Mouse (Mus musculus) neural tube, embryonic 14.5 days (tissue): Measurements from ENCODE around the gene Vmn2r114. TPM values are rescaled to one million over a fixed set of nuclear protein-coding genes. Genes with fewer than 3 reads are reported as not detected.
"Not testable (repeated sequence)": the region's sequence is repeated elsewhere in the genome, so short reads cannot be mapped to it uniquely, and the experiment has no call there.

Experiments used
- ATAC-seq: fragments of 200-750 bp; cut with Nextera tagmentation; 2 replicates; pipeline ENCODE4 v1.8.0; 2017; ENCODE audit warnings: low read depth, mild to moderate bottlenecking, moderate TSS enrichment, moderate library complexity
- H3K27ac ChIP-seq: fragments of 300-500 bp; sonication (generic); 2 replicates; pipeline ENCODE4 v1.5.1; 2014; ENCODE audit warnings: low read depth, mild to moderate bottlenecking, control low read depth, low read length, moderate library complexity, mixed read lengths
- H3K27me3 ChIP-seq: fragments of 300-500 bp; sonication (generic); 2 replicates; pipeline ENCODE4 v1.6.1; 2014; ENCODE audit warnings: low read length; ENCODE audit not compliant: control insufficient read depth, insufficient read depth
- H3K36me3 ChIP-seq: fragments of 300-500 bp; sonication (generic); 2 replicates; pipeline ENCODE4 v1.6.1; 2014; ENCODE audit warnings: low read length, mixed read lengths; ENCODE audit not compliant: control insufficient read depth, insufficient read depth
- H3K4me1 ChIP-seq: fragments of 300-500 bp; sonication (generic); 2 replicates; pipeline ENCODE4 v1.6.1; 2014; ENCODE audit warnings: low read length; ENCODE audit not compliant: control insufficient read depth, insufficient read depth
- H3K4me2 ChIP-seq: fragments of 300-500 bp; sonication (generic); 2 replicates; pipeline ENCODE4 v1.6.1; 2014; ENCODE audit warnings: mild to moderate bottlenecking, low read depth, low read length, control low read depth
- H3K4me3 ChIP-seq: fragments of 300-500 bp; sonication (generic); 2 replicates; pipeline ENCODE4 v1.5.1; 2014; ENCODE audit warnings: low read depth, low read length, control low read depth, mixed read lengths
- H3K9ac ChIP-seq: fragments of 300-500 bp; sonication (generic); replicated peaks from 2 replicates; pipeline ENCODE4 v1.6.1; 2014; ENCODE audit warnings: low read depth, mild to moderate bottlenecking, control low read depth, low read length, mixed read lengths
- H3K9me3 ChIP-seq: fragments of 300-500 bp; sonication (generic); 2 replicates; pipeline ENCODE4 v1.6.1; 2016; ENCODE audit warnings: low read length; ENCODE audit not compliant: control insufficient read depth
- WGBS: fragments of 180-500 bp; shearing (Covaris S2); extraction: QIAGEN DNeasy Blood & Tissue Kit; methylation state at CpG from one replicate; pipeline ENCODE4 v1.1.7; 2014; 5-methylcytosine and 5-hydroxymethylcytosine counted together
- polyA plus RNA-seq: library from polyadenylated mRNA; unstranded; fragments of >200 nt; fragmentation: Nextera tagmentation; extraction: Ambion mirVana; gene quantifications from 2 replicates; pipeline ENCODE4 v1.2.1, GENCODE M21; 2014

Gene Vmn2r114
- not detected in 2 replicates for polyA plus RNA-seq

- H3K4me1 ChIP-seq, H3K27ac ChIP-seq, H3K4me2 ChIP-seq, H3K36me3 ChIP-seq, H3K27me3 ChIP-seq, H3K4me3 ChIP-seq, ATAC-seq, H3K9me3 ChIP-seq, H3K9ac ChIP-seq: not testable (repeated sequence)
- 76% methylated on average over 2 of the region's 2 CpGs for WGBS
Observed at GRCm38 (mm10) chr17:23312437-23312836, at the start of gene Vmn2r114. Gene Vmn2r114 (minus strand): TSS chr17:23312537.

- Histone ChIP-seq H3K4me2 (no peak overlapping the region), H3K9me3 (no peaks in the 10 kb centered on the region), H3K27ac (no peak overlapping the region), H3K4me3 (no peak overlapping the region), H3K4me1 (no peaks in the 10 kb centered on the region), H3K9ac (no peak overlapping the region), H3K27me3 (no peaks in the 10 kb centered on the region), H3K36me3 (no peaks in the 10 kb centered on the region)
- WGBS, result 62% methylated on average over 1 of the region's 1 CpGs
- no peak for ATAC-seq
Observed at GRCm38 (mm10) chr17:23351644-23352043, 39.3 kb upstream of the Vmn2r114 start.

GRCm38 (mm10) chr17:23343441-23343840, 31.1 kb upstream of the Vmn2r114 start, which contains the start of gene Vmn2r115:
Gene Vmn2r115 (plus strand): TSS chr17:23343741.
- H3K36me3 ChIP-seq, H3K27ac ChIP-seq, ATAC-seq, H3K4me1 ChIP-seq, H3K9ac ChIP-seq, H3K4me2 ChIP-seq, H3K4me3 ChIP-seq, H3K27me3 ChIP-seq, H3K9me3 ChIP-seq: not testable (repeated sequence)
- 64% methylated on average over 2 of the region's 2 CpGs for WGBS

- Histone ChIP-seq H3K4me2 (no peak overlapping the region), H3K27me3 (no peaks in the 10 kb centered on the region), H3K4me1 (no peaks in the 10 kb centered on the region), H3K36me3 (no peaks in the 10 kb centered on the region), H3K4me3 (no peak overlapping the region), H3K9ac (no peak overlapping the region), H3K27ac (no peak overlapping the region), H3K9me3 (peaks cover 7% of the 10 kb centered on the region; the same call in 1 of the 2 replicates)
- 79% methylated on average over 6 of the region's 6 CpGs for WGBS
- no peak for ATAC-seq
Observed at GRCm38 (mm10) chr17:23330657-23331056, 18.3 kb upstream of the Vmn2r114 start.

Other genes starting within 250 kb of the Vmn2r114 start
- gene Zfp40, start 119.3 kb downstream of the Vmn2r114 start, polyA plus RNA-seq, result 30.6 and 32.6 TPM in 2 replicates
- not detected in 2 replicates for gene Vmn2r115, start 31.2 kb upstream of the Vmn2r114 start, polyA plus RNA-seq
- gene Vmn2r116, start 72.1 kb upstream of the Vmn2r114 start, polyA plus RNA-seq, result not detected in 2 replicates
- gene Vmn2r117, start 167.2 kb upstream of the Vmn2r114 start, polyA plus RNA-seq, result not detected in 2 replicates